Mouse (Mus musculus) embryonic facial prominence, embryonic 15.5 days (tissue): ENCODE results near the gene Gm36245. TPM values are rescaled to one million over a fixed set of nuclear protein-coding genes. Genes with fewer than 3 reads are reported as not detected.
"Not testable (repeated sequence)": the region's sequence is repeated elsewhere in the genome, so short reads cannot be mapped to it uniquely, and the experiment has no call there.

Experiments used
- ATAC-seq: fragments of 200-750 bp; cut with Nextera tagmentation; 2 replicates; pipeline ENCODE4 v1.8.0; 2017; ENCODE audit warnings: low read depth, moderate TSS enrichment; ENCODE audit not compliant: insufficient number of reproducible peaks, low FRiP score, low TSS enrichment
- H3K27ac ChIP-seq: fragments of 300-500 bp; sonication (generic); replicated peaks from 2 replicates; pipeline ENCODE4 v1.5.1; 2015; ENCODE audit warnings: mild to moderate bottlenecking, inconsistent platforms
- H3K27me3 ChIP-seq: fragments of 300-500 bp; sonication (generic); 2 replicates; pipeline ENCODE4 v1.6.1; 2015; ENCODE audit warnings: inconsistent platforms
- H3K36me3 ChIP-seq: fragments of 300-500 bp; sonication (generic); 2 replicates; pipeline ENCODE4 v1.6.1; 2015; ENCODE audit warnings: mild to moderate bottlenecking, inconsistent platforms
- H3K4me1 ChIP-seq: fragments of 300-500 bp; sonication (generic); 2 replicates; pipeline ENCODE4 v1.6.1; 2015; ENCODE audit warnings: inconsistent platforms
- H3K4me2 ChIP-seq: fragments of 300-500 bp; sonication (generic); replicated peaks from 2 replicates; pipeline ENCODE4 v1.6.1; 2015; ENCODE audit warnings: mild to moderate bottlenecking, inconsistent platforms
- H3K4me3 ChIP-seq: fragments of 300-500 bp; sonication (generic); replicated peaks from 2 replicates; pipeline ENCODE4 v1.5.1; 2015; ENCODE audit warnings: mild to moderate bottlenecking, inconsistent platforms
- H3K9ac ChIP-seq: fragments of 300-500 bp; sonication (generic); 2 replicates; pipeline ENCODE4 v1.6.1; 2015; ENCODE audit warnings: inconsistent platforms
- H3K9me3 ChIP-seq: fragments of 300-500 bp; sonication (generic); replicated peaks from 2 replicates; pipeline ENCODE4 v1.6.1; 2016; ENCODE audit warnings: inconsistent platforms
- WGBS: fragments of 180-500 bp; shearing (Covaris S2); methylation state at CpG from one replicate; pipeline ENCODE4 v1.1.7; 2015; 5-methylcytosine and 5-hydroxymethylcytosine counted together
- polyA plus RNA-seq: library from polyadenylated mRNA; unstranded; fragments of >200 nt; fragmentation: Nextera tagmentation; extraction: Ambion mirVana; gene quantifications from 2 replicates; pipeline ENCODE4 v1.2.1, GENCODE M21; 2015

The Gm36245 gene
- polyA plus RNA-seq, 1 experiment from 2014 or later: not detected

- Histone ChIP-seq H3K27ac (no peak overlapping the region), H3K9me3 (no peaks in the 10 kb centered on the region), H3K27me3 (no peaks in the 10 kb centered on the region), H3K4me3 (no peak overlapping the region), H3K9ac (no peak overlapping the region), H3K4me2 (no peak overlapping the region), H3K36me3 (no peaks in the 10 kb centered on the region), H3K4me1 (no peaks in the 10 kb centered on the region)
- WGBS: 94% methylated on average over 3 of the region's 3 CpGs
- ATAC-seq: no peak
Observed at GRCm38 (mm10) chr15:77606069-77606468, 7.0 kb downstream of the Gm36245 start.

- 82% methylated on average over 1 of the region's 1 CpGs for WGBS
- H3K9me3 ChIP-seq: no peaks in the 10 kb centered on the region
Observed at GRCm38 (mm10) chr15:77624710-77625109, 25.7 kb downstream of the Gm36245 start.

GRCm38 (mm10) chr15:77626471-77626870 lies 27.4 kb downstream of the Gm36245 start:
- not testable (repeated sequence) for H3K27me3 ChIP-seq
- 75% methylated on average over 4 of the region's 4 CpGs for WGBS

More at GRCm38 (mm10) chr15:77624710-77625109, 25.7 kb downstream of the Gm36245 start:
- Histone ChIP-seq H3K27me3 (no peaks in the 10 kb centered on the region), H3K9ac (no peak overlapping the region), H3K4me1 (no peaks in the 10 kb centered on the region), H3K4me3 (no peak overlapping the region), H3K36me3 (no peaks in the 10 kb centered on the region), H3K4me2 (no peak overlapping the region), H3K27ac (no peak overlapping the region)
- no peak for ATAC-seq

GRCm38 (mm10) chr15:77628647-77629046 lies 29.6 kb downstream of the Gm36245 start:
- not testable (repeated sequence) for ATAC-seq, H3K9ac ChIP-seq, H3K9me3 ChIP-seq, H3K4me1 ChIP-seq, H3K4me2 ChIP-seq, H3K27me3 ChIP-seq, H3K36me3 ChIP-seq, H3K4me3 ChIP-seq, H3K27ac ChIP-seq
- 46% methylated on average over 9 of the region's 9 CpGs for WGBS

More at GRCm38 (mm10) chr15:77626471-77626870, 27.4 kb downstream of the Gm36245 start:
- H3K9ac ChIP-seq, H3K4me3 ChIP-seq, H3K4me2 ChIP-seq, H3K9me3 ChIP-seq, H3K4me1 ChIP-seq, H3K27ac ChIP-seq, H3K36me3 ChIP-seq, ATAC-seq: not testable (repeated sequence)

- not testable (repeated sequence) for ATAC-seq, H3K4me2 ChIP-seq, H3K4me3 ChIP-seq, H3K9me3 ChIP-seq, H3K27ac ChIP-seq, H3K4me1 ChIP-seq, H3K36me3 ChIP-seq, H3K9ac ChIP-seq, H3K27me3 ChIP-seq
- WGBS: 63% methylated on average over 3 of the region's 3 CpGs
Observed at GRCm38 (mm10) chr15:77629822-77630221, 30.8 kb downstream of the Gm36245 start.

- 72% methylated on average over 2 of the region's 2 CpGs for WGBS
- ATAC-seq, H3K27me3 ChIP-seq, H3K9me3 ChIP-seq, H3K4me1 ChIP-seq, H3K27ac ChIP-seq, H3K9ac ChIP-seq, H3K36me3 ChIP-seq, H3K4me3 ChIP-seq, H3K4me2 ChIP-seq: not testable (repeated sequence)
Observed at GRCm38 (mm10) chr15:77643176-77643575, 44.1 kb downstream of the Gm36245 start, which contains the start of gene Apol11b. Gene Apol11b (minus strand): TSS chr15:77643286.

GRCm38 (mm10) chr15:77651143-77651542 lies 52.1 kb downstream of the Gm36245 start:
- H3K4me2 ChIP-seq, ATAC-seq, H3K9ac ChIP-seq: not testable (repeated sequence)

More at GRCm38 (mm10) chr15:77651143-77651542, 52.1 kb downstream of the Gm36245 start:
- H3K4me3 ChIP-seq, H3K4me1 ChIP-seq, H3K36me3 ChIP-seq, H3K9me3 ChIP-seq, H3K27ac ChIP-seq, H3K27me3 ChIP-seq: not testable (repeated sequence)

Other genes with a start within 250 kb of the Gm36245 start
- gene Apol7a, start 200.1 kb upstream of the Gm36245 start, polyA plus RNA-seq: 0.29 and 0.33 TPM in 2 replicates
- gene Apol9a, start 188.1 kb upstream of the Gm36245 start, polyA plus RNA-seq: 0.13 and 0.20 TPM in 2 replicates
- gene Apol7b, start 151.8 kb upstream of the Gm36245 start, polyA plus RNA-seq: not detected in 2 replicates
- 0.05 and 0.20 TPM in 2 replicates for gene Apol10a, start 122.2 kb upstream of the Gm36245 start, polyA plus RNA-seq
- gene Apol11a, start 91.0 kb upstream of the Gm36245 start, polyA plus RNA-seq: not detected in 2 replicates
- not detected in 2 replicates for gene Apol7c, start 65.9 kb upstream of the Gm36245 start, polyA plus RNA-seq
- gene 1700025B11Rik, start 37.4 kb upstream of the Gm36245 start, polyA plus RNA-seq: not detected in 2 replicates
- 0.17 and 0.18 TPM in 2 replicates for gene Apol10b, start 3.1 kb upstream of the Gm36245 start, polyA plus RNA-seq
- 0.13 TPM in 1 of 2 replicates, not detected in the other for gene Apol11b, start 44.0 kb downstream of the Gm36245 start, polyA plus RNA-seq
- gene Apol7e, start 99.6 kb downstream of the Gm36245 start, polyA plus RNA-seq: not detected in 2 replicates
- gene Apol9b, start 129.8 kb downstream of the Gm36245 start, polyA plus RNA-seq: 0.13 and 0.41 TPM in 2 replicates
- 0.08 and 0.18 TPM in 2 replicates for gene Apol8, start 157.7 kb downstream of the Gm36245 start, polyA plus RNA-seq
- gene Myh9, start 242.9 kb downstream of the Gm36245 start, polyA plus RNA-seq: 41.1 and 41.7 TPM in 2 replicates